Mouse (Mus musculus): ENCODE data around the gene Apba2. TPM values are rescaled to one million over a fixed set of nuclear protein-coding genes. Genes with fewer than 3 reads are reported as not detected.

Gene Apba2
- polyA plus RNA-seq, 1 experiment from 2014 or later = 3.2 TPM

DNA sequence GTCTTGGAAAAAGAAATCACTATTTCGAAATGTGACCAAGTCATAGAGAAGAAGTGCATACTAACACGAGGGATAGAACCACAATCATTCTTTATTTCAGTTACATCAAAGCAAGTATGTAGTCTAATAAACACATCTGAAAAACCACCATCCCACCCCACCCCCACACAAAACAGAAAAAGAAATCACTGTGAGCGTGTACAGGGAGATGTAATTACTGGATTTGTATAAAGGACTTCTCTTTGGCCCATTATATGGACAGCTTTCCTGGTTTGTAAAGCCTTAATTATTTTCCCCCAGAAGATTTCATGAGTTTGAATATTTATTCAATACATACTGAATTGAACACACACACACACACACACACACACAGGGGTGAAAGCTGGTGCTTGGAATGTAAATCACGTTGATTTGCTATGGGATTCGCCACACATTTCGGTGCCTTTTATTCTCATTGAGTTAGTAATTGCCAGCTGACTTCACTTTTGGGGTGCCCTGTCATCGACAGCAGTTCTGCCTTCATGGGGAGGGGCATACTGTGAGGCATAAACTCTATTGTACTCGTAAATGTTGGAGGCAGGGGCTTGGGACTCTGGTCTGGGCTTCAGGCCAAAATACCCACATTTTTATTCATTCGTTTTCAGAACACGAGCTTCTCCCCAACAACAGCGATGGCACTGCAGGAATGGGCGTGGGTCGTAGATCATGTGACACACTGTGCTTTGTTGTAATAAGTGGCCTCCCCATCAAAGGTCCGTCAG is 195.2 kb downstream of the Apba2 start:
- H3K9ac ChIP-seq (replicated peaks; ENCODE audit: low read length) = no peak overlapping the region
- no peak overlapping the region for H3K4me3 ChIP-seq (ENCODE audit: low read length)
- H3K4me1 ChIP-seq (ENCODE audit: insufficient read depth, low read length) = no peaks in the 10 kb centered on the region
- H3K27me3 ChIP-seq (ENCODE audit: insufficient read depth, low read length) = no peaks in the 10 kb centered on the region
- no peak for ATAC-seq (ENCODE audit: low FRiP score, low TSS enrichment)
- H3K27ac ChIP-seq (ENCODE audit: low read length) = no peak overlapping the region
- no peaks in the 10 kb centered on the region for H3K36me3 ChIP-seq (ENCODE audit: insufficient read depth, low read length)
- no peak overlapping the region for H3K4me2 ChIP-seq (replicated peaks; ENCODE audit: low read depth, low read length)
- 74% methylated on average over 14 of the region's 14 CpGs for WGBS
- no peaks in the 10 kb centered on the region for H3K9me3 ChIP-seq (ENCODE audit: low read length)

DNA sequence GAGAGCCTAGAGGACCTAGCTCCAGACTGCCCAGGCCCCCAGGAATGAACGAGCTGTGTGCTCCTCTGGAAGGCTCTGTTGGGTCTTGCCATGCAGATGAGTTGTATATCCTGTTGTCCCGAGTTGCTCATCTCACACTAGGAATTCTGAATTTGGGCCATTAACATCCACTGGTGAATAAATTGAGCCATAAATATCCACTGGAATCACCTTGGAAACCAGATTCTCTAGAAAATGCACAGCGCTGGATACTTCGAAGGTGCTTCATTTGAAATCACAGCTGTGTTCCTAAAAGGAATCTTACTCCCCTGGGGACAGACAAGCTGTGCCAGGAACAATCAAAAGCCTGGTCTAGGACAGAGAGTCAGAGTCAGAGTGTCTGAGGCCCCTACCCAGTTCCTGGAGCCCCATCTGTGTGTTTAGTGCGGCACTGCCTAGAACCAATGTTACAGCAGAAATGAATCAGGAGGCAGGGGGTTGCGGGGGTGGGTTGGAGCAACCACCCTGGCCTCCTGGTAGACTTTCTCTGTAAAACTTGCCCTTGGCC is 196.4 kb downstream of the Apba2 start:
- Histone ChIP-seq H3K9ac (replicated peaks; ENCODE audit: low read length) (no peak overlapping the region), H3K27me3 (ENCODE audit: insufficient read depth, low read length) (no peaks in the 10 kb centered on the region), H3K4me3 (ENCODE audit: low read length) (no peak overlapping the region), H3K36me3 (ENCODE audit: insufficient read depth, low read length) (no peaks in the 10 kb centered on the region), H3K4me1 (ENCODE audit: insufficient read depth, low read length) (no peaks in the 10 kb centered on the region), H3K9me3 (ENCODE audit: low read length) (no peaks in the 10 kb centered on the region), H3K27ac (ENCODE audit: low read length) (no peak overlapping the region), H3K4me2 (replicated peaks; ENCODE audit: low read depth, low read length) (no peak overlapping the region)
- 86% methylated on average over 6 of the region's 6 CpGs for WGBS
- no peak for ATAC-seq (ENCODE audit: low FRiP score, low TSS enrichment)

DNA sequence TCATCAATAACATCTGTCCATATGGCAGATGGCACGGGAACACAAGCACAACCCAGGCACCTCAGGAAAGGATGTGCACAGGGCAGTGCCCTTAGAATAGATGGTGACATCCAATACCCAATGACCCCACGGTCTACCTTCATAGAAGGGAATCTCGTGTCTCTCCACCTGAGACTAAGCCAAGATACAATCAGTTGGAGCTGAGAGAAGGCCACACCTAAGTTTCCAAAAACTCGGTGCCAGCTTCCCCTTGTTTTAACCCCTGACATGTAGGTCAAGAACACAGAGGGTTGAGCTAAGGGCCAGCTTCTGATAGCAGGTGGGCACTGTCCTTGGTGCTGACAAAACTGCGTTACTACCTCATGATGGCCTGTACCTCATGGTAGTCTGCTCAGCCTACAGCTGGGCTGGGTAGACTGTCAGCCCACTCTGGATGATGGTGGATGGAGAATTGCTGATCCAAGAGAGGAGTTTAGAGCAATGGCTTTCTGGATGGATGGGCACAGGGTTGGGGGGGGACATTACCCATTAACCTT is 202.6 kb downstream of the Apba2 start:
- no peaks in the 10 kb centered on the region for H3K27me3 ChIP-seq (ENCODE audit: insufficient read depth, low read length)
- no peak overlapping the region for H3K9ac ChIP-seq (replicated peaks; ENCODE audit: low read length)
- H3K4me2 ChIP-seq (replicated peaks; ENCODE audit: low read depth, low read length) = no peak overlapping the region
- 59% methylated on average over 5 of the region's 5 CpGs for WGBS
- H3K4me1 ChIP-seq (ENCODE audit: insufficient read depth, low read length) = no peaks in the 10 kb centered on the region
- ATAC-seq (ENCODE audit: low FRiP score, low TSS enrichment) = peak; percentile 19; the same call in 1 of the 2 replicates
- no peaks in the 10 kb centered on the region for H3K36me3 ChIP-seq (ENCODE audit: insufficient read depth, low read length)
- no peak overlapping the region for H3K4me3 ChIP-seq (ENCODE audit: low read length)
- H3K27ac ChIP-seq (ENCODE audit: low read length) = no peak overlapping the region
- no peaks in the 10 kb centered on the region for H3K9me3 ChIP-seq (ENCODE audit: low read length)

DNA sequence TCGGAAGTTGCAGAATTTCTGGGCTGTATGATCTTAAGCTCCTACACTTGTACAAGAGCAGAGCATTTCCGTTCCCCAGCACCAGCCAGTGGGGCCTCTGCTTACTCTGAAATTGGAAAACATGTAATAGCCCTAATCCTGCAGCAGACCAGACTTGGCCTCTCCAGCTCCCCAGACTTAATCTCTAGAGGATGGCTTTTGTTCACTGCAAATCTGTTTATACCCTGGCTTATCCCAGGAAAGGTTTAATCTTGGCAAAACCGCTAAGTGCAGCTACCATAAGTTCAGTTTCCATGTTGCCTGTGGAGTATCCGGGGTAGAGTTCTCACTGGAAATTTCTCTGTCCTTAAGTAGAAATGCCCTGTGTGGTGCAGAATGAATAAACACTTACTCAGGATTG is 206.7 kb downstream of the Apba2 start:
- Histone ChIP-seq H3K4me2 (replicated peaks; ENCODE audit: low read depth, low read length) (no peak overlapping the region), H3K4me1 (ENCODE audit: insufficient read depth, low read length) (no peaks in the 10 kb centered on the region), H3K27ac (ENCODE audit: low read length) (no peak overlapping the region), H3K4me3 (ENCODE audit: low read length) (no peak overlapping the region), H3K9me3 (ENCODE audit: low read length) (no peaks in the 10 kb centered on the region), H3K27me3 (ENCODE audit: insufficient read depth, low read length) (no peaks in the 10 kb centered on the region), H3K36me3 (ENCODE audit: insufficient read depth, low read length) (no peaks in the 10 kb centered on the region), H3K9ac (replicated peaks; ENCODE audit: low read length) (no peak overlapping the region)
- no peak for ATAC-seq (ENCODE audit: low FRiP score, low TSS enrichment)
- 83% methylated on average over 4 of the region's 4 CpGs for WGBS

DNA sequence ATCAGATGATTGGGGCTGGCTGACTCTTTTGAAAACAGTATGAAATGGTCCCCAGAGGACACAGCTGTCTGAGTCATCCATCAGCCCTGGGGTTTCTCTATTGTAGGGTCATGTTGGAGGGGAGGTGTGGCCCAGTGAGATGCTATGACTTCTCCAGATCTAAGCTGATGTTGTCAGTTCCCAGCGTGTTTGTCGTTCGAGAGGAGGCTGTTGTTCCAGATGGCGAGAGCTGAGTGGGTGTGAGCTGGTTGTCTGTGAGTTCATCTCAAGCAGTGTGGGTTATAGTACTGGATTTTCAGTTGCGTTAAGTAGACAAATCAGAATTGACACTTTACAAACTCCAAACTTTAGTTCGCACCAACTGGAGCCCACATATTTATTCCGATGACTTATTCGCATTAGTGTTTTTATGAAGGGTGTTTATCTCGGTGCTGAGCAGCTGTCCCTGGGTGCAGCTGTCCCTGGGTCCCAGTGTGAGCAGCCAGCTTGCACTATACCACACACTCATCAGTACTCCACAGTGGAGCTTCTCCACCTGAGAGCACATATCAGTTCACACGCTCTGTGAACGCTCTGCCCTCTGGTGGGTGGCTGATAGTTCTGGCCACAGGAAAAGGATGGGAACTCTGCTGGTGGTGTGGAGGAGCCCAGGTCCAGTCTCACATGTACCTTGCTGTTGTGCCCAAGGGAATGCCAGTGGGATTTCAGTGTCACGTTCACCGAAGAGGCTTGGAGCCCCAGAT is 208.2 kb downstream of the Apba2 start:
- H3K4me3 ChIP-seq (ENCODE audit: low read length) = no peak overlapping the region
- H3K27me3 ChIP-seq (ENCODE audit: insufficient read depth, low read length) = no peaks in the 10 kb centered on the region
- no peak overlapping the region for H3K27ac ChIP-seq (ENCODE audit: low read length)
- H3K9me3 ChIP-seq (ENCODE audit: low read length) = no peaks in the 10 kb centered on the region
- H3K9ac ChIP-seq (replicated peaks; ENCODE audit: low read length) = no peak overlapping the region
- no peak overlapping the region for H3K4me2 ChIP-seq (replicated peaks; ENCODE audit: low read depth, low read length)
- ATAC-seq (ENCODE audit: low FRiP score, low TSS enrichment) = 0 out of 2 replicates have a peak, but pooled peaks have one; percentile 15
- H3K36me3 ChIP-seq (ENCODE audit: insufficient read depth, low read length) = no peaks in the 10 kb centered on the region
- H3K4me1 ChIP-seq (ENCODE audit: insufficient read depth, low read length) = no peaks in the 10 kb centered on the region
- WGBS = 82% methylated on average over 13 of the region's 13 CpGs

DNA sequence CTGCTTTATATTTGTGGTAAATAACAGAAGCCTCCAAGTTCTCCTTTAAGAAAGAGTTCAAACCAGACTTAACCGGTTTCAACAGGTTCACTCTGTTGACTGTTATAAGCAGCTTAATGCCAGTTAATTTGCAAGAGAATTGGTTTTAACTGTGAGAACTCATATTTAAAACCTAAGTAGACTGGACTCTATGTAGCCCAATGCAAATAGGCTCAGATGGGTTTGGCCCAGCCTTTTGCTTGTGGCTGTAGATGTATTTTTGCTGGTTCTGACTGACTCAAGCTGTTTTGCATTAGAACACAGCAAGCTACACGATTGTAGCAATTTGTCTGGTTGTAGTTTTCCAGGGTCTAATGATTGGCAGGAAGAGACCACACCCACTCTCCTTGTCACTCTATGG is 214.8 kb downstream of the Apba2 start:
- 79% methylated on average over 2 of the region's 2 CpGs for WGBS
- ATAC-seq (ENCODE audit: low FRiP score, low TSS enrichment) = no peak
- Histone ChIP-seq H3K27ac (ENCODE audit: low read length) (no peak overlapping the region), H3K9ac (replicated peaks; ENCODE audit: low read length) (no peak overlapping the region), H3K27me3 (ENCODE audit: insufficient read depth, low read length) (no peaks in the 10 kb centered on the region), H3K4me3 (ENCODE audit: low read length) (no peak overlapping the region), H3K36me3 (ENCODE audit: insufficient read depth, low read length) (no peaks in the 10 kb centered on the region), H3K4me2 (replicated peaks; ENCODE audit: low read depth, low read length) (no peak overlapping the region), H3K4me1 (ENCODE audit: insufficient read depth, low read length) (no peaks in the 10 kb centered on the region), H3K9me3 (ENCODE audit: low read length) (no peaks in the 10 kb centered on the region)

DNA sequence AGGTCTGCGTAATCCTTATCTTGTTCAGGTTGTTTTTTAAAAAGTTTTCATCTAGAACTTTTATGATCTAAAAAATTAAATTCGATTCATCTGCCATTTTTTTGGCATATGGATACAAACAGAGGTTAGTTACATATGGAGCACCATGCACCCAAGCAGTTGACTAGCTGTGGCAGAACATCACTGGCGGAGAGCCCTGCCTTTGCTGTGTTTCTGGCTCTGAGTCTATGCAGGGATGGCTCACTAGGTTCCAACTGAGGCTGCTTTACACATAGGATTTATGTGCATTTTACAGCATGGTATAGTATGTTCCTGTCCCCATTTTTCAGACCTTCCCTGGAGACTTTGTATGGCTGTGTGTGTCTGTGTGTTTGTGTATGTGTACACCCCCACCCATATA is 221.8 kb downstream of the Apba2 start:
- H3K27ac ChIP-seq (ENCODE audit: low read length) = no peak overlapping the region
- no peaks in the 10 kb centered on the region for H3K4me1 ChIP-seq (ENCODE audit: insufficient read depth, low read length)
- no peak for ATAC-seq (ENCODE audit: low FRiP score, low TSS enrichment)
- no peak overlapping the region for H3K4me2 ChIP-seq (replicated peaks; ENCODE audit: low read depth, low read length)
- H3K36me3 ChIP-seq (ENCODE audit: insufficient read depth, low read length) = no peaks in the 10 kb centered on the region
- H3K9me3 ChIP-seq (ENCODE audit: low read length) = no peaks in the 10 kb centered on the region
- H3K4me3 ChIP-seq (ENCODE audit: low read length) = no peak overlapping the region
- WGBS = 87% methylated on average over 3 of the region's 3 CpGs
- no peaks in the 10 kb centered on the region for H3K27me3 ChIP-seq (ENCODE audit: insufficient read depth, low read length)
- no peak overlapping the region for H3K9ac ChIP-seq (replicated peaks; ENCODE audit: low read length)

DNA sequence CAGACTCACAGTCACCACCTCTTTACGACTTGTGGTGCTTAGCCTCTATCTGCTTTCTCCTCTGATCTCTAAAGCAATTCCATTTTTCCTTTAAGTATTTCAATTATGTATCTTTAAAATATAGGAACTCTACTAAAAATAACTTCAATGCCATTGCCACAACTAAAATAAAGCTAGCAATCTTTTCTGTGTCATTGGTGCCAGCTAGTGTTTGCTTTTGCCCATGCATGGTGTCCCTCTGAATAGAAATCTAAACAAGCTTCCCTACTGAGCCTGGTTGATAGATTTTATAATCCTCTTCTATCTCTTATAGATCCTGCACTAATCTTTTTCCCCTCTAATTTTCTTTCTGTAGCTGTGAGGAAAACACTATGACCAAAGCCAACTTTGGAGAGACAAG is 222.9 kb downstream of the Apba2 start:
- H3K4me1 ChIP-seq (ENCODE audit: insufficient read depth, low read length) = no peaks in the 10 kb centered on the region
- no peak overlapping the region for H3K27ac ChIP-seq (ENCODE audit: low read length)
- no peaks in the 10 kb centered on the region for H3K27me3 ChIP-seq (ENCODE audit: insufficient read depth, low read length)
- whole genome bisulfite sequencing = 83% methylated on average over 1 of the region's 1 CpGs
- H3K4me2 ChIP-seq (replicated peaks; ENCODE audit: low read depth, low read length) = no peak overlapping the region
- no peak overlapping the region for H3K4me3 ChIP-seq (ENCODE audit: low read length)
- no peak overlapping the region for H3K9ac ChIP-seq (replicated peaks; ENCODE audit: low read length)
- H3K9me3 ChIP-seq (ENCODE audit: low read length) = no peaks in the 10 kb centered on the region
- no peak for ATAC-seq (ENCODE audit: low FRiP score, low TSS enrichment)
- H3K36me3 ChIP-seq (ENCODE audit: insufficient read depth, low read length) = no peaks in the 10 kb centered on the region

DNA sequence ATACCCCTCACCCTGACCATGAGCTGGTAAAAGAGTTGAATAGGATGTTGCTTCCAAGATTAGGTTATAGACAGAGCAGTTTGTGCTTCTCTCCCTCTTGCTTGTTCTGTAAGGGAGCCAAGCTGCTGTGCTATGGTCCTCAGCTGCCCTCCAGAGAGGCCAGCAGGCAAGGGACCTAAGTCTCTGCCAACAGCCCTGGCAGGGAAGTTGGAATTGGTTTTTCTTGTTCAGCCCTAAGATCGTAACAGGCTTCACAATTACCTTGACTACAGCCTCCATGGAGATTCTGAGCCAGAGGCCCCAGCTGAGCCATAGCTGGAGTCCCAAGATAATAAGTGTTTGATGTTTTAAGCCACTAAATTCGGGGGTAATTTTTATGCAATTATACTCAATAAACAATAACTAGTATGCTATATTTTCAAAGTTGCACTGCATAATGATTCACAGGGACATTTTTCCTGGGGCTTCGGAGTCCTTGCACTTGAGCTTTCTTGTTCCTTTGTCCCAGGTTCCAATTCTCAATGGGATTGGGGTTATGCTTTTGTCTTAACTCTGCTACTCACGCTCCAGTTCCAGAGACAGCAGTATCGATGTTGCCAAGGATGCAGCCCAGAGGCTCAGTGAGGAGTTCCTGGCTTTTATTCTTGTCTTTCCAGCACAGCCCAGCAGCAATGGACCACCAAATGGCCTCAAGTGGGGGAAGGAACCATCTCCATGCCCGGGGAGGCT is 224.6 kb downstream of the Apba2 start:
- WGBS = 78% methylated on average over 6 of the region's 6 CpGs
- H3K36me3 ChIP-seq (ENCODE audit: insufficient read depth, low read length) = no peaks in the 10 kb centered on the region
- H3K9ac ChIP-seq (replicated peaks; ENCODE audit: low read length) = no peak overlapping the region
- H3K27me3 ChIP-seq (ENCODE audit: insufficient read depth, low read length) = no peaks in the 10 kb centered on the region
- no peak overlapping the region for H3K4me2 ChIP-seq (replicated peaks; ENCODE audit: low read depth, low read length)
- no peaks in the 10 kb centered on the region for H3K9me3 ChIP-seq (ENCODE audit: low read length)
- H3K27ac ChIP-seq (ENCODE audit: low read length) = no peak overlapping the region
- no peak for ATAC-seq (ENCODE audit: low FRiP score, low TSS enrichment)
- no peak overlapping the region for H3K4me3 ChIP-seq (ENCODE audit: low read length)
- H3K4me1 ChIP-seq (ENCODE audit: insufficient read depth, low read length) = no peaks in the 10 kb centered on the region

Measured in kidney, embryonic 16.5 days (tissue).